Mouse (Mus musculus) liver, embryonic 14.5 days (tissue): ENCODE results near the gene Tfec. TPM values are rescaled to one million over a fixed set of nuclear protein-coding genes. Genes with fewer than 3 reads are reported as not detected.

Experiments used
- ATAC-seq: fragments of 200-750 bp; cut with Nextera tagmentation; 2 replicates; pipeline ENCODE4 v1.8.0; 2017; ENCODE audit warnings: moderate number of reproducible peaks, mild to moderate bottlenecking, moderate library complexity; ENCODE audit not compliant: insufficient read depth
- DNase-seq, 3 experiments: peaks; one replicate each; pipeline ENCODE4 v3.0.0-alpha.2; 2012 to 2013; ENCODE audit warnings: low read depth in 3 of 3, low spot score in 3 of 3
- H3K27ac ChIP-seq: fragments of 300-500 bp; sonication (generic); 2 replicates; pipeline ENCODE4 v1.5.1; 2014; ENCODE audit warnings: moderate library complexity, mild to moderate bottlenecking, control low read depth, inconsistent platforms
- H3K27me3 ChIP-seq: fragments of 300-500 bp; sonication (generic); 2 replicates; pipeline ENCODE4 v1.6.1; 2014; ENCODE audit warnings: mild to moderate bottlenecking, low read length, moderate library complexity; ENCODE audit not compliant: control insufficient read depth, insufficient read depth
- H3K36me3 ChIP-seq: fragments of 300-500 bp; sonication (generic); replicated peaks from 2 replicates; pipeline ENCODE4 v1.6.1; 2014; ENCODE audit warnings: low read depth; ENCODE audit not compliant: control insufficient read depth, insufficient read depth
- H3K4me1 ChIP-seq, 2 experiments: fragments of 200-500 bp in 1 of 2; fragments of 300-500 bp in 1 of 2; sonication (generic) in 1 of 2; replicated peaks; 2 replicates each; pipeline ENCODE4 v1.6.1; 2012 to 2014; ENCODE audit warnings: antibody characterized with exemption in 1 of 2, inconsistent platforms in 1 of 2, low read length in 1 of 2; ENCODE audit not compliant: control insufficient read depth in 2 of 2, insufficient read depth in 2 of 2
- H3K4me2 ChIP-seq: fragments of 300-500 bp; sonication (generic); 2 replicates; pipeline ENCODE4 v1.6.1; 2014; ENCODE audit warnings: low read depth, mild to moderate bottlenecking, control low read depth, moderate library complexity
- H3K4me3 ChIP-seq, 2 experiments: fragments of 200-500 bp in 1 of 2; fragments of 300-500 bp in 1 of 2; sonication (generic) in 1 of 2; 2 replicates each; pipeline ENCODE4 v1.5.1; 2012 to 2014; ENCODE audit warnings: low read depth in 2 of 2, low read length in 2 of 2, mild to moderate bottlenecking in 2 of 2, control low read depth in 1 of 2, inconsistent platforms in 1 of 2, moderate library complexity in 1 of 2; ENCODE audit not compliant: insufficient read depth in 1 of 2
- H3K9ac ChIP-seq: fragments of 300-500 bp; sonication (generic); replicated peaks from 2 replicates; pipeline ENCODE4 v1.6.1; 2014; ENCODE audit warnings: mild to moderate bottlenecking, control low read depth, moderate library complexity
- H3K9me3 ChIP-seq: fragments of 300-500 bp; sonication (generic); 2 replicates; pipeline ENCODE4 v1.6.1; 2016; ENCODE audit warnings: low read length, mixed read lengths; ENCODE audit not compliant: control insufficient read depth
- CTCF ChIP-seq: IDR thresholded peaks from 2 replicates; pipeline ENCODE4 v1.5.1; 2016; ENCODE audit warnings: antibody characterized with exemption, low read depth, control low read depth
- EP300 ChIP-seq: IDR thresholded peaks from 2 replicates; pipeline ENCODE4 v1.6.1; 2016; ENCODE audit warnings: antibody characterized with exemption, low read depth
- WGBS: fragments of 180-500 bp; shearing (Covaris S2); extraction: QIAGEN DNeasy Blood & Tissue Kit; methylation state at CpG from one replicate; pipeline ENCODE4 v1.1.7; 2014; ENCODE audit not compliant: insufficient replicate concordance; 5-methylcytosine and 5-hydroxymethylcytosine counted together
- polyA plus RNA-seq, 2 experiments: library from polyadenylated mRNA; depleted of rRNA in 1 of 2; stranded (reverse) in 1 of 2; unstranded in 1 of 2; fragments of >200 nt; fragmentation: Nextera tagmentation in 1 of 2; extraction: Ambion mirVana in 1 of 2; gene quantifications; 2 replicates each; pipeline versions ENCODE4 v1.2.1 to v1.2.3; 2012 to 2014

Gene Tfec
- polyA plus RNA-seq, 2 experiments, result 4.0 to 4.7 TPM

GRCm38 (mm10) chr6:16796914-16797313, 101.3 kb downstream of the Tfec start:
- Histone ChIP-seq H3K27me3 (no peaks in the 10 kb centered on the region), H3K36me3 (no peaks in the 10 kb centered on the region), H3K9ac (no peak overlapping the region), H3K4me1 (no peaks in the 10 kb centered on the region), H3K27ac (no peak overlapping the region), H3K4me3 (no peak overlapping the region), H3K4me2 (no peak overlapping the region), H3K9me3 (no peaks in the 10 kb centered on the region)
- no peak for DNase-seq
- WGBS, result 63% methylated on average over 9 of the region's 9 CpGs
- TF ChIP-seq EP300 (no peak), CTCF (no peak)
- ATAC-seq, result no peak

- 63% methylated on average over 7 of the region's 7 CpGs for WGBS
- Histone ChIP-seq H3K27me3 (no peaks in the 10 kb centered on the region), H3K4me2 (no peak overlapping the region), H3K4me1 (no peaks in the 10 kb centered on the region), H3K4me3 (no peak overlapping the region), H3K36me3 (no peaks in the 10 kb centered on the region), H3K9me3 (no peaks in the 10 kb centered on the region), H3K27ac (no peak overlapping the region), H3K9ac (no peak overlapping the region)
- ATAC-seq, result no peak
- no peak for DNase-seq
- no peak for TF ChIP-seq EP300
- TF ChIP-seq CTCF, result no peak
Observed at GRCm38 (mm10) chr6:16794036-16794435, 104.2 kb downstream of the Tfec start.

- H3K4me2 ChIP-seq, result no peak overlapping the region
- no peak for TF ChIP-seq EP300
- no peak for TF ChIP-seq CTCF
- 65% methylated on average over 3 of the region's 3 CpGs for WGBS
Observed at GRCm38 (mm10) chr6:16785166-16785565, 113.1 kb downstream of the Tfec start.

More at GRCm38 (mm10) chr6:16785166-16785565, 113.1 kb downstream of the Tfec start:
- Histone ChIP-seq H3K4me1 (no peaks in the 10 kb centered on the region), H3K27me3 (no peaks in the 10 kb centered on the region), H3K4me3 (no peak overlapping the region), H3K9me3 (no peaks in the 10 kb centered on the region), H3K36me3 (no peaks in the 10 kb centered on the region), H3K27ac (no peak overlapping the region), H3K9ac (no peak overlapping the region)
- DNase-seq, result no peak
- no peak for ATAC-seq

Other genes starting within 250 kb of the Tfec start
- gene Tes, start 166.7 kb upstream of the Tfec start, polyA plus RNA-seq (2012; rRNA removed), result 2.2 and 2.6 TPM in 2 replicates
- gene Tes, start 166.7 kb upstream of the Tfec start, polyA plus RNA-seq (2014; fragmentation: Nextera tagmentation; extraction: Ambion mirVana), result 3.7 and 4.5 TPM in 2 replicates